Mouse (Mus musculus) stomach, embryonic 16.5 days (tissue): ENCODE data around the gene Lgr4. TPM values are rescaled to one million over a fixed set of nuclear protein-coding genes. Genes with fewer than 3 reads are reported as not detected.

Experiments
- ATAC-seq: fragments of 200-750 bp; cut with Nextera tagmentation; 2 replicates; pipeline ENCODE4 v1.8.0; 2017; ENCODE audit warnings: moderate number of reproducible peaks, moderate TSS enrichment; ENCODE audit not compliant: insufficient read depth, low FRiP score
- H3K27ac ChIP-seq: fragments of 300-500 bp; sonication (generic); 2 replicates; pipeline ENCODE4 v1.5.1; 2014; ENCODE audit warnings: low read length
- H3K27me3 ChIP-seq: fragments of 300-500 bp; sonication (generic); 2 replicates; pipeline ENCODE4 v1.6.1; 2014; ENCODE audit warnings: low read length, control low read depth, mixed read lengths; ENCODE audit not compliant: control insufficient read depth, insufficient read depth
- H3K36me3 ChIP-seq: fragments of 300-500 bp; sonication (generic); 2 replicates; pipeline ENCODE4 v1.6.1; 2014; ENCODE audit warnings: low read length; ENCODE audit not compliant: control insufficient read depth, insufficient read depth
- H3K4me1 ChIP-seq: fragments of 300-500 bp; sonication (generic); 2 replicates; pipeline ENCODE4 v1.6.1; 2014; ENCODE audit warnings: low read length, control low read depth, mixed read lengths; ENCODE audit not compliant: control insufficient read depth, insufficient read depth
- H3K4me2 ChIP-seq: fragments of 300-500 bp; sonication (generic); 2 replicates; pipeline ENCODE4 v1.6.1; 2014; ENCODE audit warnings: low read depth, low read length, mixed read lengths
- H3K4me3 ChIP-seq: fragments of 300-500 bp; sonication (generic); replicated peaks from 2 replicates; pipeline ENCODE4 v1.5.1; 2014; ENCODE audit warnings: mild to moderate bottlenecking, low read length
- H3K9ac ChIP-seq: fragments of 300-500 bp; sonication (generic); 2 replicates; pipeline ENCODE4 v1.6.1; 2014; ENCODE audit warnings: low read length
- H3K9me3 ChIP-seq: fragments of 300-500 bp; sonication (generic); replicated peaks from 2 replicates; pipeline ENCODE4 v1.6.1; 2016; ENCODE audit warnings: low read length, control low read depth; ENCODE audit not compliant: control insufficient read depth
- WGBS: fragments of 180-500 bp; shearing (Covaris S2); extraction: QIAGEN DNeasy Blood & Tissue Kit; methylation state at CpG from one replicate; pipeline ENCODE4 v1.1.7; 2014; 5-methylcytosine and 5-hydroxymethylcytosine counted together
- polyA plus RNA-seq: library from polyadenylated mRNA; unstranded; fragments of >200 nt; fragmentation: Nextera tagmentation; extraction: Ambion mirVana; gene quantifications from 2 replicates; pipeline ENCODE4 v1.2.1, GENCODE M21; 2015

Lgr4 gene
- polyA plus RNA-seq, 1 experiment from 2014 or later = 18.2 TPM

GRCm38 (mm10) chr2:109960246-109960645, 42.8 kb downstream of the Lgr4 start:
- no peak for ATAC-seq

GRCm38 (mm10) chr2:109961174-109961573, 43.7 kb downstream of the Lgr4 start:
- 62% methylated on average over 4 of the region's 4 CpGs for WGBS
- Histone ChIP-seq H3K9me3 (no peaks in the 10 kb centered on the region), H3K27me3 (no peaks in the 10 kb centered on the region), H3K27ac (no peak overlapping the region), H3K4me2 (no peak overlapping the region), H3K9ac (no peak overlapping the region), H3K4me1 (peaks cover 11% of the 10 kb centered on the region), H3K4me3 (no peak overlapping the region), H3K36me3 (no peaks in the 10 kb centered on the region)
- ATAC-seq = no peak

More at GRCm38 (mm10) chr2:109960246-109960645, 42.8 kb downstream of the Lgr4 start:
- Histone ChIP-seq H3K4me3 (no peak overlapping the region), H3K9me3 (no peaks in the 10 kb centered on the region), H3K27me3 (no peaks in the 10 kb centered on the region), H3K4me1 (peaks cover 17% of the 10 kb centered on the region), H3K36me3 (no peaks in the 10 kb centered on the region), H3K9ac (no peak overlapping the region), H3K4me2 (no peak overlapping the region), H3K27ac (no peak overlapping the region)
- WGBS = 66% methylated on average over 3 of the region's 3 CpGs

GRCm38 (mm10) chr2:109963591-109964258, 46.3 kb downstream of the Lgr4 start:
- WGBS = 78% methylated on average over 5 of the region's 5 CpGs
- H3K27me3 ChIP-seq = no peaks in the 10 kb centered on the region
- H3K4me1 ChIP-seq = peaks cover 7% of the 10 kb centered on the region; the same call in 1 of the 2 replicates
- no peaks in the 10 kb centered on the region for H3K36me3 ChIP-seq
- no peak for ATAC-seq
- H3K9ac ChIP-seq = no peak overlapping the region
- H3K4me2 ChIP-seq = no peak overlapping the region
- H3K4me3 ChIP-seq = no peak overlapping the region
- no peaks in the 10 kb centered on the region for H3K9me3 ChIP-seq
- H3K27ac ChIP-seq = no peak overlapping the region

- Histone ChIP-seq H3K9ac (no peak overlapping the region), H3K27me3 (no peaks in the 10 kb centered on the region), H3K4me2 (no peak overlapping the region), H3K4me1 (peaks cover 7% of the 10 kb centered on the region), H3K4me3 (no peak overlapping the region), H3K9me3 (no peaks in the 10 kb centered on the region), H3K36me3 (no peaks in the 10 kb centered on the region), H3K27ac (no peak overlapping the region)
- no peak for ATAC-seq
- 71% methylated on average over 9 of the region's 9 CpGs for WGBS
Observed at GRCm38 (mm10) chr2:109965753-109966420, 48.4 kb downstream of the Lgr4 start.

- no peak overlapping the region for H3K27ac ChIP-seq
- H3K9me3 ChIP-seq = no peaks in the 10 kb centered on the region
- ATAC-seq = no peak
- H3K9ac ChIP-seq = no peak overlapping the region
- WGBS = 94% methylated on average over 4 of the region's 4 CpGs
- peaks cover 8% of the 10 kb centered on the region for H3K4me1 ChIP-seq
- no peaks in the 10 kb centered on the region for H3K27me3 ChIP-seq
- H3K4me3 ChIP-seq = no peak overlapping the region
- no peak overlapping the region for H3K4me2 ChIP-seq
- no peaks in the 10 kb centered on the region for H3K36me3 ChIP-seq
Observed at GRCm38 (mm10) chr2:109966863-109967262, 49.4 kb downstream of the Lgr4 start.

GRCm38 (mm10) chr2:109969381-109969780, 51.9 kb downstream of the Lgr4 start:
- Histone ChIP-seq H3K36me3 (no peaks in the 10 kb centered on the region), H3K4me2 (no peak overlapping the region), H3K9me3 (no peaks in the 10 kb centered on the region), H3K27me3 (no peaks in the 10 kb centered on the region), H3K4me1 (peaks cover 8% of the 10 kb centered on the region), H3K4me3 (no peak overlapping the region), H3K9ac (no peak overlapping the region), H3K27ac (peak overlapping the region; percentile 10; the same call in 1 of the 2 replicates)
- WGBS = 77% methylated on average over 3 of the region's 3 CpGs
- ATAC-seq = no peak

- Histone ChIP-seq H3K4me1 (peaks cover 8% of the 10 kb centered on the region), H3K9me3 (no peaks in the 10 kb centered on the region), H3K4me2 (no peak overlapping the region), H3K4me3 (no peak overlapping the region), H3K9ac (no peak overlapping the region), H3K27ac (peak overlapping the region; percentile 51), H3K36me3 (no peaks in the 10 kb centered on the region), H3K27me3 (no peaks in the 10 kb centered on the region)
- WGBS = 44% methylated on average over 10 of the region's 10 CpGs
- no peak for ATAC-seq
Observed at GRCm38 (mm10) chr2:109969926-109970532, 52.6 kb downstream of the Lgr4 start.

- H3K36me3 ChIP-seq = no peaks in the 10 kb centered on the region
- no peak overlapping the region for H3K27ac ChIP-seq
- 56% methylated on average over 8 of the region's 8 CpGs for WGBS
- no peaks in the 10 kb centered on the region for H3K9me3 ChIP-seq
- H3K4me2 ChIP-seq = no peak overlapping the region
- no peak overlapping the region for H3K4me3 ChIP-seq
- peaks cover 8% of the 10 kb centered on the region for H3K4me1 ChIP-seq
- ATAC-seq = no peak
- no peak overlapping the region for H3K9ac ChIP-seq
- H3K27me3 ChIP-seq = no peaks in the 10 kb centered on the region
Observed at GRCm38 (mm10) chr2:109970744-109971410, 53.4 kb downstream of the Lgr4 start.

- Histone ChIP-seq H3K9ac (no peak overlapping the region), H3K4me3 (no peak overlapping the region), H3K36me3 (no peaks in the 10 kb centered on the region), H3K4me1 (peaks cover 8% of the 10 kb centered on the region), H3K27me3 (no peaks in the 10 kb centered on the region), H3K27ac (no peak overlapping the region), H3K4me2 (no peak overlapping the region), H3K9me3 (no peaks in the 10 kb centered on the region)
- no peak for ATAC-seq
- 83% methylated on average over 2 of the region's 2 CpGs for WGBS
Observed at GRCm38 (mm10) chr2:109972310-109972709, 54.9 kb downstream of the Lgr4 start.
